Mouse (Mus musculus) intestine, embryonic 14.5 days (tissue): Measurements from ENCODE around the gene Rab34. TPM values are rescaled to one million over a fixed set of nuclear protein-coding genes. Genes with fewer than 3 reads are reported as not detected.
"Not testable (repeated sequence)": the region's sequence is repeated elsewhere in the genome, so short reads cannot be mapped to it uniquely, and the experiment has no call there.

Source experiments
- ATAC-seq: fragments of 200-750 bp; cut with Nextera tagmentation; replicated peaks from 2 replicates; pipeline ENCODE4 v1.8.0; 2017; ENCODE audit warnings: low read depth, moderate number of reproducible peaks, moderate TSS enrichment, moderate library complexity; ENCODE audit not compliant: low FRiP score, low TSS enrichment
- DNase-seq: peaks from one replicate; pipeline ENCODE4 v3.0.0-alpha.2; 2018; ENCODE audit warnings: low spot score
- H3K27ac ChIP-seq: fragments of 300-500 bp; sonication (generic); 2 replicates; pipeline ENCODE4 v1.5.1; 2014; ENCODE audit warnings: low read depth, mild to moderate bottlenecking, control low read depth
- H3K27me3 ChIP-seq: fragments of 300-500 bp; sonication (generic); replicated peaks from 2 replicates; pipeline ENCODE4 v1.6.1; 2014; ENCODE audit warnings: low read length, control low read depth; ENCODE audit not compliant: control insufficient read depth, insufficient read depth
- H3K36me3 ChIP-seq: fragments of 300-500 bp; sonication (generic); 2 replicates; pipeline ENCODE4 v1.6.1; 2014; ENCODE audit warnings: low read length, control low read depth; ENCODE audit not compliant: control insufficient read depth, insufficient read depth
- H3K4me1 ChIP-seq: fragments of 300-500 bp; sonication (generic); replicated peaks from 2 replicates; pipeline ENCODE4 v1.6.1; 2014; ENCODE audit warnings: low read length, control low read depth, mixed read lengths; ENCODE audit not compliant: control insufficient read depth, insufficient read depth
- H3K4me2 ChIP-seq: fragments of 300-500 bp; sonication (generic); 2 replicates; pipeline ENCODE4 v1.6.1; 2014; ENCODE audit warnings: low read length
- H3K4me3 ChIP-seq: fragments of 300-500 bp; sonication (generic); 2 replicates; pipeline ENCODE4 v1.5.1; 2014; ENCODE audit warnings: low read depth, low read length, control low read depth, mixed read lengths
- H3K9ac ChIP-seq: fragments of 300-500 bp; sonication (generic); 2 replicates; pipeline ENCODE4 v1.6.1; 2014; ENCODE audit warnings: mild to moderate bottlenecking, low read length
- H3K9me3 ChIP-seq: fragments of 300-500 bp; sonication (generic); 2 replicates; pipeline ENCODE4 v1.6.1; 2016; ENCODE audit warnings: low read length, control low read depth; ENCODE audit not compliant: control insufficient read depth
- WGBS: fragments of 180-500 bp; shearing (Covaris S2); extraction: QIAGEN DNeasy Blood & Tissue Kit; methylation state at CpG from one replicate; pipeline ENCODE4 v1.1.7; 2014; 5-methylcytosine and 5-hydroxymethylcytosine counted together
- polyA plus RNA-seq: library from polyadenylated mRNA; unstranded; fragments of >200 nt; fragmentation: Nextera tagmentation; extraction: Ambion mirVana; gene quantifications from 2 replicates; pipeline ENCODE4 v1.2.1, GENCODE M21; 2014

Gene Rab34
- polyA plus RNA-seq, 1 experiment from 2014 or later, result 121 TPM

GRCm38 (mm10) chr11:78182961-78183844 lies 5.0 kb upstream of the Rab34 start, which contains the start of gene Rpl23a:
Rpl23a (minus strand) TSS chr11:78183584.
- peak; percentile 92 for DNase-seq
- Histone ChIP-seq H3K9me3 (no peaks in the 10 kb centered on the region), H3K4me1 (peaks cover 44% of the 10 kb centered on the region), H3K27me3 (no peaks in the 10 kb centered on the region), H3K4me3 (peak within 1 kb of the TSS; percentile 98), H3K27ac (peak within 1 kb of the TSS; percentile 88), H3K4me2 (peak within 1 kb of the TSS; percentile 86), H3K36me3 (peaks cover 33% of the 10 kb centered on the region), H3K9ac (peak within 1 kb of the TSS; percentile 98)
- under 1% methylated on average over 38 of the region's 38 CpGs for WGBS
- peak; percentile 86 for ATAC-seq

GRCm38 (mm10) chr11:78183884-78184514 lies 4.2 kb upstream of the Rab34 start:
- no peaks in the 10 kb centered on the region for H3K27me3 ChIP-seq
- peaks cover 33% of the 10 kb centered on the region for H3K36me3 ChIP-seq
- DNase-seq (no peak), ATAC-seq (no peak)
- H3K4me2 ChIP-seq, result peak overlapping the region; percentile 86
- H3K4me1 ChIP-seq, result peaks cover 44% of the 10 kb centered on the region
- 45% methylated on average over 10 of the region's 10 CpGs for WGBS
- no peaks in the 10 kb centered on the region for H3K9me3 ChIP-seq
- H3K4me3 ChIP-seq, result peak overlapping the region; percentile 98
- H3K27ac ChIP-seq, result no peak overlapping the region; the same call in 1 of the 2 replicates
- peak overlapping the region; percentile 98; the same call in 1 of the 2 replicates for H3K9ac ChIP-seq

GRCm38 (mm10) chr11:78184702-78185101 lies 3.5 kb upstream of the Rab34 start:
- H3K27ac ChIP-seq, H3K4me2 ChIP-seq, H3K4me3 ChIP-seq, H3K9ac ChIP-seq, DNase-seq, H3K27me3 ChIP-seq, ATAC-seq, H3K9me3 ChIP-seq: not testable (repeated sequence)
- Histone ChIP-seq H3K4me1 (peaks cover 40% of the 10 kb centered on the region), H3K36me3 (peaks cover 28% of the 10 kb centered on the region)
- WGBS, result 88% methylated on average over 6 of the region's 6 CpGs

- H3K27me3 ChIP-seq, result no peaks in the 10 kb centered on the region
- DNase-seq (peak; percentile 90), ATAC-seq (peak; percentile 52)
- H3K36me3 ChIP-seq, result peaks cover 30% of the 10 kb centered on the region
- H3K9ac ChIP-seq, result peak overlapping the region; percentile 89
- no peaks in the 10 kb centered on the region; the same call in 1 of the 2 replicates for H3K9me3 ChIP-seq
- H3K4me3 ChIP-seq, result peak overlapping the region; percentile 80
- H3K4me1 ChIP-seq, result peaks cover 18% of the 10 kb centered on the region
- peak overlapping the region; percentile 99 for H3K27ac ChIP-seq
- WGBS, result under 1% methylated on average over 42 of the region's 42 CpGs
- peak overlapping the region; percentile 48 for H3K4me2 ChIP-seq
Measured at GRCm38 (mm10) chr11:78189234-78190040, 1.2 kb downstream of the Rab34 start.

GRCm38 (mm10) chr11:78190041-78190440 lies 1.8 kb downstream of the Rab34 start:
- WGBS, result 54% methylated on average over 6 of the region's 6 CpGs
- Histone ChIP-seq H3K4me1 (peaks cover 18% of the 10 kb centered on the region), H3K4me2 (peak overlapping the region; percentile 48), H3K36me3 (peaks cover 30% of the 10 kb centered on the region), H3K4me3 (peak overlapping the region; percentile 80), H3K27me3 (no peaks in the 10 kb centered on the region), H3K9ac (peak overlapping the region; percentile 89), H3K27ac (peak overlapping the region; percentile 99), H3K9me3 (no peaks in the 10 kb centered on the region; the same call in 1 of the 2 replicates)
- DNase-seq (no peak), ATAC-seq (no peak)

- Histone ChIP-seq H3K9ac (peak within 1 kb of the TSS; percentile 35; the same call in 1 of the 2 replicates), H3K4me2 (peak within 1 kb of the TSS; percentile 64), H3K4me1 (peaks cover 12% of the 10 kb centered on the region), H3K36me3 (peaks cover 30% of the 10 kb centered on the region), H3K27ac (no peak within 1 kb of the TSS), H3K27me3 (no peaks in the 10 kb centered on the region), H3K4me3 (peak within 1 kb of the TSS; percentile 51), H3K9me3 (no peaks in the 10 kb centered on the region; the same call in 1 of the 2 replicates)
- no peak for DNase-seq
- 73% methylated on average over 1 of the region's 1 CpGs for WGBS
- ATAC-seq, result no peak
Measured at GRCm38 (mm10) chr11:78193113-78193512, 4.9 kb downstream of the Rab34 start, which contains the start of gene Proca1. Proca1 (plus strand) TSS chr11:78193392.

- Histone ChIP-seq H3K4me1 (peaks cover 12% of the 10 kb centered on the region), H3K9ac (peak overlapping the region; percentile 35; the same call in 1 of the 2 replicates), H3K36me3 (peaks cover 30% of the 10 kb centered on the region), H3K4me3 (peak overlapping the region; percentile 51), H3K27me3 (no peaks in the 10 kb centered on the region), H3K9me3 (no peaks in the 10 kb centered on the region; the same call in 1 of the 2 replicates), H3K4me2 (peak overlapping the region; percentile 64), H3K27ac (0 out of 2 replicates have a peak overlapping the region, but pooled peaks have one; percentile 22)
- ATAC-seq, result peak; percentile 75
- 2% methylated on average over 30 of the region's 30 CpGs for WGBS
- peak; percentile 87 for DNase-seq
Measured at GRCm38 (mm10) chr11:78194411-78195100, 6.3 kb downstream of the Rab34 start.
